Mouse (Mus musculus): Measurements from ENCODE around the gene Nav1.

Gene Nav1

DNA sequence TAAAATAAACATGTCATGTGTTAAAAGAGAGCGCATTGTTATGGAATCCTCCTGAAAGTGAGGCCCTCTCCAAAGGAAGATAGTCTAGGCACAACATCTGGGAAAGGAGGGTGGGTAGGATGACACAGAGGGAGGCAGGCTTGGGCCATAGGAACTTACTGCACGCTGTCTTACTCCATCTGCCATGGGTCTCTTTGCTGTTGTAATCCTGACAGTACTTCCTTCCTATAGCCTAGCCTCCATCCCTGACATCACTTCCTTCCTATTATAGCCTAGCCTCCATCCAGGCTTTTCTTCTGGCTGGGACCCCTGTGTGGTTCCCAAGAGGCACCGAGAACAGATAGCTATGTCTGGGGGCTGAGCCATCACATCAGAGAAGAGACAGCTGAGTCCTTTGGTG is 10.2 kb upstream of the Nav1 start:
- in situ Hi-C loops (cut with MboI), result no loop called here

DNA sequence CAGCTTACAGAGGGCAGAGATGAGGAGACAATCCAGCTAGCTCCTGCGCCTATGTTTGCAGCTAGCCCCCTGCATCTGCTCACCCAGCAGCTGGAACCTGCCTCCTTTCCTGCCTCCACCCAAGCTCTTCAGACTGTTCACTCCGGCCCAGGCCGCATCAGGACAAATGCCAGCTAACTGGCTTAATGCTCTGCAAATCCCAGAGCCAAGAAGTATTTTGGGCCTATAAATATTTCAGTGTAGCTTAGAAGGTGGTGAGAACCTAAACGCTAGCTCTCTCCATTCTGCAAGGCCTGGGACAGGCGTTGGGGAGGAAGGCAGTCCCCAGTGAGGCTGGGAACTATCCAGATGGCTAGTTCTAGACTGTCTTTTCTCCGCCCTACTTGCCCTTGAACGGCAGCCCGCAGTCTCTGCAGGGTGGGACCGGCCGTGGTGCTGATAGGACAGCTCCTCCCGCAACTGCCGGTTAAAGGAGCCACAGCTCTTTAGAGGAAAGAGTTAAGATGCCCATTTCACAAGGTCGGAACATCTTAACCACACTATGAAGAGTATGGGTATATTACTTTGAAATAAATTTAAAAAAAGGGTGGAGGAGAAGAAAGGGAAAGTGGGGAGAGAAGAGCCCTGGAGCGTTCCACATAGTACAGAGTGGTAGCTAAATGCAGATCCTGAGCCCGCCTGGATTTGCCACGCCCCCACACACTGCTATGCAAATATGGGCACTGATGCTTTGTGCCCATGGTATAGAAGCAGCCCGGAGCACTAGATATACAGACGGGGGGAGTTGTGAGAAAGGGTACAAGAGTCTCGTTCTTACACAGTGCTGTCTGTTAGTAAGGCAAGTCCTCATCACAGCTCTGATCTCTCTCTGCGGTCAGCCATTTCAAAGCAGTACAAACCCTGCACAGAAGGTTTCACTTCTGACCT is 8.9 kb upstream of the Nav1 start:
- in situ Hi-C loops (cut with MboI), result no loop called here

DNA sequence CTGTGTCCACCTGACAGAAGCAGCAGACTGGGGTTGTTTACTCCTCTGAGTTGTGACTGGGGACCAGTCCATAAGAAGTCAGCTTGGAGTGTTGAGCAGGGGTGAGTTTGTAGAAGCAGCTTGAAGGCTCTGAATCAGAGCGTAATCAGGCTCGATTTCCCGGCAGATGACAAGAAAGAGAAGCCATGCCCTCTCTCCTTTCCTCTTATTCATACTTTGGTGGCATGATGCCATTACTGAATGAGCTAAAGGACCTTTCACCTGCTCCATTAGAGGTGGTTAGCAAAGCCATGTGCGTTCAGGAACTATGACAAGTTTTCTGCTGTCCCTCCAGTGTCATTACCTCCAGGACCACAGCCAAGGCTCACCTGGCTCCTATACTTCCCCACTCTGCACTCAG is 2.5 kb upstream of the Nav1 start:
- in situ Hi-C loops (cut with MboI), result no loop called here

- in situ Hi-C loops (cut with MboI), result no loop called here
These were observed 610 bp downstream of the Nav1 start for GRCm38 (mm10) chr1:135606355-135607015.

DNA sequence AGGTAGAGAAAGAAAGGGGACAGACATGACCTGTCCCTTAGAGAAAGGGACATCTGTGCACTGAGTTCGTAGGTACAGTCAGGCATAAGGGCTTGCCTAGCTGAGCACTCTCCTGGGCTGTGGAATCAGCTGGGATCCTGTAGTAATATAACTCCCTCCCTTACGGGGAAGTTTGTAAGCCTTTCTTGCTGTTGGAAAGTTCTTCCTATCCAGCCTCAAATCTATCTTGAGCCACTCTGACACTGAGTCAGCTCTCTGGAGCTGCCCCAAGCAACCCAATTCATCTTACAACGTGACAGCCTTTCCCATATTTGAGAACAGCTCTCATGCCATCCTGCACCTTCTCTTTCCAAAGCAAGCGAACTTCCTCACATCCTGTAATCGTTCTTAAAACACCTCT is 1.6 kb downstream of the Nav1 start:
- in situ Hi-C loops (cut with MboI), result no loop called here

GRCm38 (mm10) chr1:135604361-135605052 is 2.6 kb downstream of the Nav1 start:
- in situ Hi-C loops (cut with MboI), result no loop called here

DNA sequence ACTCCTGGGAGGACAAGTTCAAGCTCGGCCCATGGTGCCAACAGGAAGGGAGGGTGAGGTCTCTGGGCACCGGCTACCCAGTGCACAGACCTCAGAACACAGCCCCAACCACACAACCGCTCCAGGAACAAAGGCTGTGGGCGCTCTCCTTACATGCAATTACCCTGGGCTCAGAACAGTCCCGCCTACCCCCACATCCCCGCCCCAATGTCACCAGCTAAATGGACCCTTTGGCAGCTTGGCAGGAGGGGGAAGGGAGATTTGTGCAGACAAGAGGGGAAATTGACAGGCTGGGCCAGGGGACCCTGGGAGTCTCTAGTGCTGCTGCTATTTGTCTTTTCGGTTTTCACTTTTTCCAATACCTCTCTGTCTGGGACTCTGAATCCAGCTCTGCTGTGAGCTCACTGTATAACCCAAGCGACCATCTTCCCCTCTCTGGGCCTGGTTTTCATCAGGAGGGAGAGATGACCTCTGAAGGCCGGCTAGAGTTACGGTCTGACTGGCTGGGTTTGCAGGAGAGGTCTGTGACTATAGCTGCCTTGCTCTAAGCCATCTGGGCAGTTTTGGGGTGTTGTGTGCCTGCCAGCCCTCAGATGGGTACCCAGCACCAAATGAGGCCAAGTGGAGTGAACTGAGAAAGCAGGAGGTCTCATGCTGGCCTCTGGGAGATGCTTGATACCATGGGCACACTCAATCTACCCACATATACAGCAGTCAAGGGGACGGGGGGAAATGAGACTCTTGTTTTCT is 3.8 kb downstream of the Nav1 start:
- in situ Hi-C loops (cut with MboI), result no loop called here

DNA sequence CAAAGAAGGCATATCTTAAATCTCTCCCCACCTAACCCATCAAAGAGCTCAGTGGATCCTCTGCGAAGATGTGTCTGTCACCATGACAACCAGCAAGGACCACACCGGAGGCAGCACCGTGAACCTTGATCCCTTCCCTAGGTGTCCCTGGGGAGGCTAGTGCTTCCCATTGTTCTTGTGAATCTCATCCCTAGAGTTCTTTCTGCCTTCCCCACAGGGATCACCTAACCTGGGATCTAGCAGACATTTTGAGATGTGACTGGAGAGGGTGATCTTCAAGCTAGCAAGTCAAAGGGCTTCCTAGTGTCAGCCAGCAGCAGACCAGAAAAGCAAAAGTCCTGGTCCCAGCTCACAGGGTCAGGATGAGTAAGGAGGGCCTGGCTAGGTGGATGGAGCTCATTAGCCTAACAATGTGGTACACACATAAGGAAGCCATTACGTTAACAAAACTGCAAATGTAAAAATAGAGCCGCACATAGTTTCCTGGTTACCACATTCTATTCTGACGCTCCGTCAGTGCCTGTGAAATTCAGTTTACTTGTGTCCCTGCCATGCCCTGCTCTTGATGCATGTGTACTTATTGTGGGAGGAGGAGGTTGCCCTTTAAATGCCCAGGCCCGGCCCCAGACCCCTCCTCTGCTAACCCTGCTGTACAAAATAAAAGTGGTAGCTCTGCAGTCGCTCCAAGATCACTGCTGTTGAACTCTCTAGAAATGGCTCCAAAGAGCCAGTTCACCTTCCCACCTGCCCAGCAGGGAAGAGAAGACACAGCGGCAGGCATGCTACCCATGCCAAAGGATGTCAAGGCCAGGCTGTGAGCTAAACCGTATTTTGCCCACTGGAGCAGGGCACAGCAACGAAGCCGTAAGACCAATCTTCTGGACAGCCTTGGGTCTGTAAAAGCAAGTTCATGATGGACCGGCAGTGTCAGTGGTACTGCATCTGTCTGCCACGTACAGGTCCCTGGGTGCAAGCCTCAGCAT is 6.8 kb downstream of the Nav1 start:
- in situ Hi-C loops (cut with MboI), result no loop called here

- in situ Hi-C loops (cut with MboI), result no loop called here
These were observed 8.7 kb downstream of the Nav1 start for GRCm38 (mm10) chr1:135598251-135598879.

DNA sequence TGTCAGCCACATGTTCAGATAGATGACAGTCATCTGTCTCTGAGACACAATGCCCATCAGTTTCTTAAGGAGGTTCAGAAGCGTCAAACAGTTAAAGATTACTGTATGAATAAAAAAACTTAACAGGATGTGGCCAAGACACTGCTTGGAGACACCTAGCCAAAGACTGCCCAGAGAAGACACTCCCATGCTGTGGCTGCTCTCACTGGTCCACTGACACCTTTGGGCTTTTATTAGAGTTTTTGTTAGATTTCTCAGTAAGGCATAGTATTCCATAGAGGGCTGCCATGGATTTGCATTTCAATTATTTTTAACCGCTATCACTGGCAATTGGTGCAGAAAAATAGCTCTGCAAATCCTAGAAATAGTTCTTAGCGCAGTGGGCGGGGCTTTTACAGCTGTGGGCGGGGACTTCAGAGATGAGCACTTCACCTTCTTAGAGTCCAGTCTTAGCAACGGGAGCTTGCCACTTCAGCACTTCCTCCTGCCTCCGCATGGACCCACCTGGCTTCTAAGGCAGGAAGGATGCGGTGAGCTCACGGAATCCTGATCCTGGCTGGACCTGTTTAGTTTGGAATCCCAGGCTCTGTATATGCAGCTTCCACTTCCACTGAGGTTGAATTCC is 12.7 kb downstream of the Nav1 start:
- in situ Hi-C loops (cut with MboI), result no loop called here

DNA sequence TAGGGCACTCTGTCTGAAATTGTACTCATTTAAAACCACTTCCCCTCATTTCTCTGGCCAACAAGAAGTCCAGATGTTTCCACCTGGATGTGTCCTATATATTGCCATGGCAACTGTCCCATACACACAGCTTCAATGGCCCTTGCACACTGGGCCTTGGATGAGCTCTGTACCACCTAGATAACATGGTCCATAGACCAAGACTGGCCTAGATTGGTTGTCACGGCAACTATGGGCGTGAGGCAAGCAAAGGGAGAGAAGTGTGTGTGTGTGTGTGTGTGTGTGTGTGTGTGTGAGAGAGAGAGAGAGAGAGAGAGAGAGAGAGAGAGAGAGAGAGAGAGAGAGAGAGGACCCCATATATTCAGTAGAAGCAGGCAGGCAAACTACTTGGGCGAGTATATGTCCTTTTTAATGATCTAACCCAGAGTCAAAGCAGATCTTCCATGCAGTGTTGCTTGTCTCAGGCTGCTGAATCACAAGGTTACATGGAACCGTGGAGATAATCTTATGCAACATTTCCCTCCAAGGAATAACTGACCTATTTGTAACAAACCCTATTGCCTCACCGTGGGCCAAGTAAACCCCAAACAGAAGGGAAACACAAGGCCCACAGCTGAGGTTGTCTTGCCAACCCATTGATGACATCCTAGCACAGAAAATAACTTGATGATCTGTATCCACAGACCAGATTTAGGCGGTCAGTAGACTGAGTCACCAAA is 13.4 kb downstream of the Nav1 start:
- in situ Hi-C loops (cut with MboI), result no loop called here

DNA sequence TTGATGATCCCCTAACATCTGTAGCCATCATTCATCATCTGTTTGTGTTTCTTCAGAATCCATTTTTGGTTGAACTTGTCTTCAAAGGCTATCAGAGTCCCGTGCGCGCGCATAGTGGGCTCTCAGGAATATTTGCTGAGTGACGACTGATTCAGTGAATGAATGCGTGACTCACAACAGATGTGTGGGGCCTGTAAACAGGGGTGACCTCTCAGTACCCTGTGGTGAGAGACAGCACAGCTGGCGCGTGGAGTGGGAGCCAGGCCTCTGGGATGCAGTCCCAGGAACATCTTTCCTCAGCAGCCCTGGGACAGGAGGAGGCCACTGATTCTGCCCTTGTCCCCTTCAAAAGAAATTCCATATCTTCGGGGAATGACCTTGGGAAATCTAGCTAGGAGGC is 16.3 kb downstream of the Nav1 start:
- in situ Hi-C loops (cut with MboI), result no loop called here

DNA sequence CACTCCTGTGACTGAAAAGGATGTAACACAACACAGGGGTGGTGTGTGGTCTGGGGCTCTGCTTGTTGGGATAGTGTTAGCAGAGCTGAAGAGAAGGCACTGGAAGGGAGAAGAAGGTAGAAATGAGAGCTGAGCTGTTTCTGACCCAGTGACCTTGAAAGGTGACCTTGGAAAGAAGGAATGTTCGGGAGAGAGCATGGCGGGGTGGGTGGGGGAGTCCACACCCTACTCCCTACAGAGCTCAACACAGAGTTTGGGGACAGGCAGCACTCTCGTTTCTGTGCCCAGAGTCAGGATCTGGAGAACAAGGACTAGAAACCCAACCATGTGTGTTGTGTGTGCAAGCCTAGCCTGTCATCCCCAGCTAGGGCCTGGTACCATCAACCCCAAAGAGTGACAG is 18.1 kb downstream of the Nav1 start:
- in situ Hi-C loops (cut with MboI), result no loop called here

- in situ Hi-C loops (cut with MboI), result no loop called here
These were observed 20.2 kb downstream of the Nav1 start for GRCm38 (mm10) chr1:135586903-135587302.

DNA sequence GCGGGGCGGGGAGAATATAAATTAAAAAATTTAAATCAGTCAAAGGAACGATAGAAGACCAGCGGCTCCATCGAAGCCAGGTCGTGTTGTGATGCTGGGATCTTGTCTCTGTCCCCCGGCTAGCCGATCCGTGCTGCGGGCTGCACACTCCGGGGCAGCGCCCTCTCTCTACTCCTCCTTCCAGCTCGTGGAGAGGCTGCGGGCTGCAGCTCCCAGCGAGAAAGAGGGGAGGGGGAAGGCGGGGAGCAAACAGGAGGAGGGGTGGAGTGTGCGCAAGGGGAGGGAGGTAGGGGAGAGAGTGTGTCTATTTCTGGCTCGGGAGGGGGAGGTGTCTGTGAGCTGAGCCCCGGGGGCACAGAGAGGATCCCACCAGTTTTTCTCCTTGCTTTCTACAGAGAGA is 21.5 kb downstream of the Nav1 start:
- in situ Hi-C loops (cut with MboI), result no loop called here

DNA sequence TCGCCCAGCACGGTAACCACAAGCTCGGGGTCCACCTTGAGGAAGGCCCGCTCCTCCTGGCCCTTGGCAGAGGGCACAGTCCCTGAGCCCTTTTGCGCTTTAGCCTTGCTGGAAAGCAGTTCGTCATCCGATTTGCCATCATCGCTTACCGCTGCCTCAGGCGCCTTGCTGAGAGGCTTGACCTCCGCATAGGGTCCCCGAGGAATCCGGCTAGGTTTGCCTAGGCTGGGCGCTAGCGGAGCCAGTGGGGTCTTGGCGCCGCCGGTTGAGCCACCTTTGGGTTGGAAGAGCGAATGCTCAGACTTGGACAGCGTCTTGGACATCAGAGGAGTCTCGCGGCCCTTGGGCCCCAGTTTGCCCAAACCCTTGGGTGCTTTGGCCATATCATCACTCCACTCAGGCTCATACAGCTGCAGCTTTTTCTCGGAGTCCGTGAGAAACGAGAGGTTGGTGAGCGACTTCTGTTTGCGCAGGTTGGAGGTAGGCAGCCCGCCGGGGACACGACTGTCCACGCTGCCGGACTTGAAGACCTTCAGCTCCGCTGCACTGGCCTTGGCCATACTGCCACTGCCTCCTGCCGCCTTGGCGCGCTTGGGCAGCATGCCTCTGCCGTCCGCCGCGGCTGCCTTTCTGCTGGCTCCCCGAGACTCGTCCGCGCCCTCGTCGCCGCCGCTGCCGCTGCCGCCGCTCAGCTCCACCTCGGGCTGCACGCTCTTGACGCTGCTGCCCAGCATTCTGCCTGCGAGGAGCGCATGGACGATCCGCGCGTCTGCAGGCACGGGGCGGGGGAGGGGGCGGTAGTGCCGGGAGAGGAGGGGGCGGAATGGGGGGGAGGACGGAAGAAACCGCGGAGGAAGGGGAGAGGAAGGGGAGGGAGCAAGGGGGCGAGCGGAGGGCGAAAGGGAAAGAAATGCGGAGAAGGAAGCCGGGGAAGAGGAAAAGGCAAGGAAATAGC is 22.2 kb downstream of the Nav1 start:
- in situ Hi-C loops (cut with MboI), result no loop called here

GRCm38 (mm10) chr1:135583678-135584515 is 23.2 kb downstream of the Nav1 start:
- in situ Hi-C loops (cut with MboI), result no loop called here

Data from mature B cell (primary cell).